Mouse (Mus musculus) G1E-ER4 (cell line): ENCODE data around the gene 9230102O04Rik. TPM values are rescaled to one million over a fixed set of nuclear protein-coding genes. Genes with fewer than 3 reads are reported as not detected.

ENCODE experiments used
- GATA1 ChIP-seq: IDR thresholded peaks from one replicate; pipeline ENCODE4 v1.8.0; 2012; ENCODE audit warnings: low read length, inconsistent platforms
- polyA plus RNA-seq: library from polyadenylated mRNA; stranded (reverse); fragments of >175 nt; gene quantifications from 2 replicates; pipeline ENCODE4 v1.2.3, GENCODE M21; 2012

The 9230102O04Rik gene
- polyA plus RNA-seq, 1 experiment = 0.28 TPM

DNA sequence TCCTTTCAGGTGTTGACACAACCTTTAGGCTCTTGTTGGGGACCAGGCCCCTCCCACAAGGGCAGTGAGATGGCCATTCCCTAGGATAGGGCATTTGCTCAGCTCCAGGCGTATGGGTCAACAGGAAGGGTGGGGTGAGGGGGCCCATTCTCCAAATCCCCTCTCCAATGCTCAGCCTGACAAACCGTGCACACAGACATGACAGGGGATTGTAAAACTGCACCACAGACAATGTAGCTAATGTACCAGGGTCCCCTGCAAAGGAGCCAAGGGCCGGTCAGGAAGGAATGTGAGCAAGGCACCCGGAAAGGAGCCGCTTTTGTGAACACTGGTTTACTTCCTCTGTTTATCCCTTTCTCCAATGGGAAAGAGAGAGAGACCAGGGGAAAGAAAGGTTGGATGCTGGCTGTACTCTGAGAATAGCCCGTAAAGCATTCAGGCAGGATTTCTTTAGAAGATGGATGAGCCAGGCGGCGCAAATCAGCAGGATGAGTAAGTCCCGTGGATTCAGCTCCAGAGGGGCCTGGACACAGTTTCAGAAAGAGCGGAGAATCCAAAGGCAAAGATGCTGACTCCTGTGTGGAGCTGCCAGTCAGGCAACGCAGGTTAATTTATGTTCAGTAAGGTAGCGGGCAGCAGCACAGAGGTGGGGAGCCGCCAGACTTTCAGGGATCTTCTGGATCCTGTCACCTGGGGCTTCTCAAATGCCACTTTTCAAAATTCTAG, 36.3 kb downstream of the 9230102O04Rik start:
- no peak for TF ChIP-seq GATA1

DNA sequence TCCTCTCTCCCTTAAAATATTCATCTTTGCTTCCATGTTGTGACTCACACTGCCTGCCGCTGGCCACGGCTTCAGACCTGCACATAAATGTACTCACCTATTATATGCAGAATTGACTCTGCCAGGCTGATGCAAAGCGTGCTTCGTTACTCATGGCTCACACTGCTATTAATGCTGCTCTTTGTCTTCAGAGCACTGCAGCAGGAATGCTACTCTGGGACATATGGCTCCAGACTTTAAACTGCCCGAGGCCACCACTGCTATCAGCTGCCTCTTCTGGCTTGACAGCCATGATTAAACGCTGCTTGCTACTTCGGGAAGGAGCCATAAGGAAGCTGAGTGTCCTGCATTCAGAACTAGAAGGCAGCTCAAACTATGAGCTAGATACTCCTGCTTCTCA, 54.1 kb downstream of the 9230102O04Rik start:
- TF ChIP-seq GATA1 = no peak

DNA sequence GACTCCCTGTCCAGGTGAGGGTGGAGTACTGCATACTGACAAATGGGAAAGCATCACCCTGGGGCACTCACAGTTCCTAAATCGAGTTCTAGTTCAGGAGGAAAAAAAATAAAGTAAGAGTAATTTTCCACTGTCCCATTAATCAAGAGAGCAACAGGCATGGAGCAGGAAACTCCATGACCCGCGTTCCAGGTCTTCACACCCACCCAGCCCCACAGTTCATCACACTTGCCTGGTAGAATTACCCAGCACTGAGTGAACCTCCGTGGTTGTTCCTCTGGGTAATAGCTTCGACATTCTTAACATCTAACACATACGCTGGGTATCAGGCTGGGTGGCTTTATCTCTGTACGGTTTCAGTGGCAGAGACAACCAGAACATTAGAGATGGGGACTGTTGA, 55.6 kb downstream of the 9230102O04Rik start:
- no peak for TF ChIP-seq GATA1

Other genes starting within 250 kb of the 9230102O04Rik start
- not detected in 2 replicates for gene 4930412O13Rik, start 8.3 kb downstream of the 9230102O04Rik start, polyA plus RNA-seq
- gene Gata3, start 494 bp upstream of the 9230102O04Rik start, polyA plus RNA-seq = 8.3 and 9.1 TPM in 2 replicates
- gene Taf3, start 159.1 kb upstream of the 9230102O04Rik start, polyA plus RNA-seq = 20.1 and 24.6 TPM in 2 replicates
- gene Atp5c1, start 191.0 kb upstream of the 9230102O04Rik start, polyA plus RNA-seq = 25.2 and 39.2 TPM in 2 replicates
- gene Kin, start 191.1 kb upstream of the 9230102O04Rik start, polyA plus RNA-seq = 0.83 and 3.4 TPM in 2 replicates
- not detected in 2 replicates for gene Itih2, start 241.9 kb upstream of the 9230102O04Rik start, polyA plus RNA-seq